Mouse (Mus musculus) stomach, adult 2 months (tissue): ENCODE measurements around the gene Syde2. TPM values are rescaled to one million over a fixed set of nuclear protein-coding genes. Genes with fewer than 3 reads are reported as not detected.

ENCODE experiments used
- polyA plus RNA-seq: library from polyadenylated mRNA; depleted of rRNA; stranded (reverse); fragments of >200 nt; gene quantifications from 2 replicates; pipeline ENCODE4 v1.2.3, GENCODE M21; 2012; rRNA removed

The Syde2 gene
- polyA plus RNA-seq = 1.5 and 2.3 TPM in 2 replicates

DNA sequence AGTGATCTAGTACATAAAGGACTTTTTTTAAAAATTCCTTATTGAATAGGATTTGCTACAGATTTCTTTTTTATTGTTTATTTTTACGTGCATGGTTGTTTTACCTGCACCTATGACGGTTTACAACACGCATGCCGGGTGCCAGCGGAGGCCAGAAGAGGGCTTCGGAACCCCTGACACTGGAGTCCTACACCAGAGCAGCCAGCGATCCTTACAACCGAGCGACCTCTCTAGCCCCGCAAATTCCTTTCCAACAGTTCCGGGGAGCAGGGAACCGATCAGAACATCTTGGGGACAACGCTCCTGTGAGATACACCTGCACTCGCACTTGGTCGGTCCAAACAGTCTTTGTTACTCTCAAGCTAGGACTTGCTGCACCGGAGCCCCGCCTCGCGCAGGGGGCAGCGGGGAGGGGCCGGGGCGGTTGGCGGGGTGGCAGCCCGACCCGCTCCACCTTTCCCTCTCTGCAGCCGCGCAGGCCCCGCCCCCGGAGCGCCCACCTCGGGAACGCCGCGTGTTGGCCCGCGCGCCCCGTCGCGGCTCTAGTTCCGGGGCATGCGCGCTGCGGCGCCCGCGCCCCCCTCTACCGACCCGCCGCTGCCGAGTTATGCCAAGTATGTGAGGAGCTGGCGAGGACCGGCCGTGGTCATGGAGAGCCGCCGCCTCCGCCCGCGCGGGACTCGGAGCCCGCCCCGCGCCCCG, at the start of gene Syde2:
Syde2 (plus strand) TSS at position 603 of the 702 bp plus-strand sequence.

Other genes with a start within 250 kb of the Syde2 start
- gene Ddah1, start 229.2 kb upstream of the Syde2 start, polyA plus RNA-seq = 0.23 and 0.99 TPM in 2 replicates
- gene Bcl10, start 65.1 kb upstream of the Syde2 start, polyA plus RNA-seq = 2.9 and 3.4 TPM in 2 replicates
- 3.5 and 6.9 TPM in 2 replicates for gene 2410004B18Rik, start 49.9 kb upstream of the Syde2 start, polyA plus RNA-seq
- 0.10 TPM in 1 of 2 replicates, not detected in the other for gene Wdr63, start 120.3 kb downstream of the Syde2 start, polyA plus RNA-seq
- gene Mcoln3, start 129.6 kb downstream of the Syde2 start, polyA plus RNA-seq = not detected in 2 replicates
- gene Mcoln2, start 162.0 kb downstream of the Syde2 start, polyA plus RNA-seq = 0.35 and 0.37 TPM in 2 replicates
- gene Lpar3, start 233.1 kb downstream of the Syde2 start, polyA plus RNA-seq = 1.8 and 2.4 TPM in 2 replicates